Mouse (Mus musculus): ENCODE measurements around the gene Kcmf1. TPM values are rescaled to one million over a fixed set of nuclear protein-coding genes. Genes with fewer than 3 reads are reported as not detected.

The Kcmf1 gene
- polyA plus RNA-seq, 1 experiment = 110 TPM

DNA sequence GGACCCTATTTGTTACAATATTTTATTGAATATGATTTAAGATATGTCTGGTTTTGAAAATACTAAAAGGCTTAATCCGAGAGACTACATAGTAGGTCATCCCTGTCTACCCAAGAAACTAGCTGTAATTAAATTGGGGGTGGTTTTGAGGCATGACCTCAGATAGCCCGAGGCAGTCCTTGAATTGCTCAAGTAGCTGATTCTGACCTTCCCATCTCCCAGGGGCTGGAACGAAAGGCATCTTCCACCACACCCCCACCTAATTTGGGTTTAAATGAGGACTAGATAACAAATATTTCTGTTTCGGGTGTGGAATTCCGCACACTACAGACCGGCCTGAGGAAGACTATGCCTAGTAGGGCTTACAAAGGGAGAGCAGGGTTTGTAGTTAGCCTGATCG lies 1.2 kb upstream of the Kcmf1 start:
- peak overlapping the region; percentile 88 for H3ac ChIP-seq (ENCODE audit: control insufficient read depth, insufficient read length)
- H3K4me2 ChIP-seq (ENCODE audit: low read depth) = peak overlapping the region; percentile 71
- peak overlapping the region; percentile 32 for H3K4me3 ChIP-seq
- TF ChIP-seq MYOD1 (IDR thresholded peaks at IDR 0.05; ENCODE audit: control insufficient read depth in 1 of 3, insufficient read length in 2 of 3, low read depth in 2 of 3) (no peak), REST (IDR thresholded peaks at IDR 0.05; ENCODE audit: insufficient read depth, insufficient read length) (no peak), MYOG (IDR thresholded peaks at IDR 0.05; ENCODE audit: control insufficient read depth in 1 of 3, insufficient read depth in 1 of 3, insufficient read length in 2 of 3, low read depth in 2 of 3) (no peak), E2F4 (IDR thresholded peaks at IDR 0.05; ENCODE audit: insufficient read depth) (no peak), USF1 (IDR thresholded peaks at IDR 0.05; ENCODE audit: low read depth) (no peak), CEBPB (IDR thresholded peaks at IDR 0.05; ENCODE audit: insufficient read depth, poor library complexity, severe bottlenecking) (no peak), TCF12 (IDR thresholded peaks at IDR 0.05; ENCODE audit: insufficient read depth, poor library complexity, severe bottlenecking) (no peak), POLR2AphosphoS2 (IDR thresholded peaks at IDR 0.05; ENCODE audit: insufficient read length, low read depth) (no peak), MAX (IDR thresholded peaks at IDR 0.05; ENCODE audit: low read depth) (no peak), TCF3 (IDR thresholded peaks at IDR 0.05; ENCODE audit: insufficient read length, low read depth) (no peak), SRF (IDR thresholded peaks at IDR 0.05; ENCODE audit: control insufficient read depth, insufficient read length, low read depth) (no peak), POLR2A (IDR thresholded peaks at IDR 0.05; ENCODE audit: insufficient read length, low read depth) (no peak)
- H3K27me3 ChIP-seq (ENCODE audit: control insufficient read depth, insufficient read depth, insufficient read length) = no peaks in the 10 kb centered on the region
- no peaks in the 10 kb centered on the region for H3K36me3 ChIP-seq (ENCODE audit: control insufficient read depth, insufficient read depth)
- peaks cover 28% of the 10 kb centered on the region for H3K79me2 ChIP-seq (ENCODE audit: control insufficient read depth, insufficient read depth)

DNA sequence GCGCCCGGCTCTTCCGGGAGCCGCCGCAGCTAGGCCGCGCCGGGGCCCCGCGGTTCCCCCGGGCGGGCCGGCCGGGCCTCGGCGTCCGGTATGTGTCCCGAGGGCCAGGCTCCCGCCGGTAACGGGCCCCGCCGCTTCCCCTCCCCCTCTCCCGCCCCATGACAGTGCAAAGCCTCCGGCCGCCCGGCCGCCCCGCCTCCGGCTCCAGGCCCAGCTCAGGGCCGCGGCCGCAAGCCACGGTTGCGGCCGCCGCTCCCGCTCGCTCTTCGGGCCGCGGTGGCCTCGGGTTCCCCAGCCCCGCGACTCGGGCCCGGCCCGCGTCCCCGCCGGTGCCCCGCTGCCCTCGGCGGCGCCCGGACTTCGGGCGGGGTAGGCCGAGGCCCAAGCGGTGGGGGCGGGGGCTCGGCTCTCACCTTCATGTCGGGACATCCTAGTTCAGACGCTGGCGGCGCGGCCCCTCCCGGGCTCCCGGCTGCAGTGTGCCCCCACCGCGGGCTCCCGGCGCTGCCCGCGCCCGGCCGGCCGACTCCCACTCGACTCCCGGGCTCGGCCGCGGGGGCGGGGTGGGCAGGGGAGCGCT lies 488 bp downstream of the Kcmf1 start:
- H3ac ChIP-seq (ENCODE audit: control insufficient read depth, insufficient read length) = peak overlapping the region; percentile 88
- no peaks in the 10 kb centered on the region for H3K36me3 ChIP-seq (ENCODE audit: control insufficient read depth, insufficient read depth)
- no peak overlapping the region for H3K4me2 ChIP-seq (ENCODE audit: low read depth)
- peak overlapping the region; percentile 49 for H3K4me3 ChIP-seq
- peak; percentile 34 for TF ChIP-seq POLR2A (IDR thresholded peaks at IDR 0.05; ENCODE audit: insufficient read length, low read depth)
- no peak for TF ChIP-seq SRF (IDR thresholded peaks at IDR 0.05; ENCODE audit: control insufficient read depth, insufficient read length, low read depth)
- H3K27me3 ChIP-seq (ENCODE audit: control insufficient read depth, insufficient read depth, insufficient read length) = no peaks in the 10 kb centered on the region
- peaks cover 45% of the 10 kb centered on the region for H3K79me2 ChIP-seq (ENCODE audit: control insufficient read depth, insufficient read depth)

DNA sequence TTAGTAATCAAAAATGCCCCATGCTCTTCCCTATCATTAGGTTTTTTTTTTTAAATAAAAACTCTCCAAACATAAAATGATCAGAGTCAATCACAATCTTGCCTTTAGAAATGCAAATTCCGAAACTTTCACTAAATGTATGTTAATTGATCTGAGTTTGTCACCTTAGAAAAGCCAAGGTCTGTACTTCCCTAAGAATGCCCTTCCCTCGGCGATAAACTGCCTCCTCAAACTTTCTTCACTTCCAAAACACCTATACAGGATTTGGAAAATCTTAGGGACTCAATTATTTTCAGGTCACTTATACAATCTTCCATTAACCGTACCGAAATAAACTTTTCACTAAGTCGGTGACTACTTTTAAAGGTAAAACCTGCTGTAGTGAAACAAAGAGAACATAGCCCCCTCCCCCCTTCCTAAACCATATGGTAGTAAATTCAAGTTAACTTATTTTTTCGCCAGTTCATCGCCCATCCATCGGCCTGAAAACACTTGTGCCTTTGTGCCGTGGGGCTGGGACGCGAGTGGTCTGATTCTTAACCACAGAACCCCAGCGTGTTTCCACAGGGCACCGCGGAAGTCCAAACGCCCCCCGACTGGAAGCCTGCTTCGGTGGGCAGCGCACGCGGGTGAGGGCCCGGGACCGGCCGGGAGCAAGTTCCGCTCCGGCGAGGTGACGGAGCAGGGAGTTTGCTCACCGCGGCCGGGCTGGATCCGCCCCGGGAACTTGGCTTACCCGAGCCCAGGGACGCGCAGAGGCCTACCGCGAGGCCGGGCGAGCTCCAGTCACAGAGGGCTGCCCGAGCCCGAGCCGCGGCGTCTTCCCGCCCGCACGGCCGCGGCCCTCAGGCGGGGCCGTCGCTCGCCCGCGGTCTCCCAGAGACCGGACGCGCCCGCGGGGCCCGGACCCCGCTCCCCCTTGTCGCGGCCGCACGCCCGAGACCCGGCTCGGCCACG lies 1.3 kb downstream of the Kcmf1 start:
- Histone ChIP-seq H3K4me2 (ENCODE audit: low read depth) (peak overlapping the region; percentile 79), H3K36me3 (ENCODE audit: control insufficient read depth, insufficient read depth) (peaks cover 5% of the 10 kb centered on the region), H3K27me3 (ENCODE audit: control insufficient read depth, insufficient read depth, insufficient read length) (no peaks in the 10 kb centered on the region), H3ac (ENCODE audit: control insufficient read depth, insufficient read length) (peak overlapping the region; percentile 88), H3K79me2 (ENCODE audit: control insufficient read depth, insufficient read depth) (peaks cover 52% of the 10 kb centered on the region), H3K4me3 (peak overlapping the region; percentile 49)
- TF ChIP-seq MYOG (IDR thresholded peaks at IDR 0.05; ENCODE audit: control insufficient read depth in 1 of 3, insufficient read depth in 1 of 3, insufficient read length in 2 of 3, low read depth in 2 of 3) = peak in 1 of 3 experiments; percentile 2
- TF ChIP-seq TCF12 (IDR thresholded peaks at IDR 0.05; ENCODE audit: insufficient read depth, poor library complexity, severe bottlenecking) = no peak
- peak; percentile 14 for TF ChIP-seq POLR2A (IDR thresholded peaks at IDR 0.05; ENCODE audit: insufficient read length, low read depth)

DNA sequence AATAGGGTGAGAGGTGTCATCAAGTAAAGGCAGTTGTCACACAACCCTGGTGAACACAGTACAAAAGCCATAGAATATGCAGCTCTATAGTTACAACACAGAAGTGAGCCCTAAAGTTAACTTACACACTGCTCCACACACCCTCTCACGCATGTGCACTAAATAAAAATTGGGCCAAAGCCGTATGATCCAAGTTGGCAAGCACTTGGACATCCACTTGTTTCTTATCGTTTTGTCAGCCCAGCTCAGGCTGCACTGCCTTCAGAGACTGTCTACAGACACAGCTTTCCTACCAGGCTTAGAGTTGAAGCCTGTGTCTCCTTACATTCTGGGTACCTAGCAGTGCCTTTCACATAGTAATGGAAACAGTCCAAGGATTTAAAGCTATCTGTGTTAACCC lies 4.8 kb downstream of the Kcmf1 start:
- Histone ChIP-seq H3K27me3 (ENCODE audit: control insufficient read depth, insufficient read depth, insufficient read length) (no peaks in the 10 kb centered on the region), H3K4me3 (no peak overlapping the region), H3K79me2 (ENCODE audit: control insufficient read depth, insufficient read depth) (peaks cover 87% of the 10 kb centered on the region), H3K36me3 (ENCODE audit: control insufficient read depth, insufficient read depth) (peaks cover 6% of the 10 kb centered on the region), H3ac (ENCODE audit: control insufficient read depth, insufficient read length) (no peak overlapping the region), H3K4me2 (ENCODE audit: low read depth) (no peak overlapping the region)
- no peak for TF ChIP-seq MAX (IDR thresholded peaks at IDR 0.05; ENCODE audit: low read depth)
- no peak for TF ChIP-seq MYOG (IDR thresholded peaks at IDR 0.05; ENCODE audit: control insufficient read depth in 1 of 3, insufficient read depth in 1 of 3, insufficient read length in 2 of 3, low read depth in 2 of 3)
- TF ChIP-seq SRF (IDR thresholded peaks at IDR 0.05; ENCODE audit: control insufficient read depth, insufficient read length, low read depth) = no peak
- TF ChIP-seq TCF3 (IDR thresholded peaks at IDR 0.05; ENCODE audit: insufficient read length, low read depth) = no peak
- no peak for TF ChIP-seq CEBPB (IDR thresholded peaks at IDR 0.05; ENCODE audit: insufficient read depth, poor library complexity, severe bottlenecking)
- TF ChIP-seq MYOD1 (IDR thresholded peaks at IDR 0.05; ENCODE audit: control insufficient read depth in 1 of 3, insufficient read length in 2 of 3, low read depth in 2 of 3) = no peak

DNA sequence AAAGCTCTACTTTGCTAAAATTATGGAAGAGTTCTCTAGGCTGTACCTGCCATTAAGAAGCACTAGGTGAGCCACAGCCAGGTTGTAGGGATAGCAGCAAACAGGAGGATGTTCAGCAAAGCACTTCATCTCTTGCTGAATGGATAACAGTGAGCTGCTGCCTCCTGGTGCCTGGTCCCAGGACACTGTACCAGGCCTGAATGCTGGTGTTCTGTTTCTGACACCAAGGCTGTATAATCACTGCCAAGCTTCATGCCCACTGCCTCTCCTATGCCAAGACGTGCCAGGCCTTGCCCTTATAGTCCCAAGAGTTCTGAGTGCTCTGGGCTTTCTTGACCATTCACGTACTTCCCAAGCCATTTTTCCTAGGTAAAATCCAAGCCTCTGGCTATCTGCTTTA lies 8.5 kb downstream of the Kcmf1 start:
- Histone ChIP-seq H3K36me3 (ENCODE audit: control insufficient read depth, insufficient read depth) (peaks cover 6% of the 10 kb centered on the region), H3K4me2 (ENCODE audit: low read depth) (no peak overlapping the region), H3K79me2 (ENCODE audit: control insufficient read depth, insufficient read depth) (peaks cover 100% of the 10 kb centered on the region), H3ac (ENCODE audit: control insufficient read depth, insufficient read length) (no peak overlapping the region), H3K27me3 (ENCODE audit: control insufficient read depth, insufficient read depth, insufficient read length) (no peaks in the 10 kb centered on the region), H3K4me3 (no peak overlapping the region)
- TF ChIP-seq TCF3 (IDR thresholded peaks at IDR 0.05; ENCODE audit: insufficient read length, low read depth) (no peak), E2F4 (IDR thresholded peaks at IDR 0.05; ENCODE audit: insufficient read depth) (no peak), POLR2A (IDR thresholded peaks at IDR 0.05; ENCODE audit: insufficient read length, low read depth) (no peak), MAX (IDR thresholded peaks at IDR 0.05; ENCODE audit: low read depth) (no peak), TCF12 (IDR thresholded peaks at IDR 0.05; ENCODE audit: insufficient read depth, poor library complexity, severe bottlenecking) (no peak), USF1 (IDR thresholded peaks at IDR 0.05; ENCODE audit: low read depth) (no peak), MYOD1 (IDR thresholded peaks at IDR 0.05; ENCODE audit: control insufficient read depth in 1 of 3, insufficient read length in 2 of 3, low read depth in 2 of 3) (no peak), REST (IDR thresholded peaks at IDR 0.05; ENCODE audit: insufficient read depth, insufficient read length) (no peak), MYOG (IDR thresholded peaks at IDR 0.05; ENCODE audit: control insufficient read depth in 1 of 3, insufficient read depth in 1 of 3, insufficient read length in 2 of 3, low read depth in 2 of 3) (no peak), POLR2AphosphoS2 (IDR thresholded peaks at IDR 0.05; ENCODE audit: insufficient read length, low read depth) (no peak), CEBPB (IDR thresholded peaks at IDR 0.05; ENCODE audit: insufficient read depth, poor library complexity, severe bottlenecking) (no peak), SRF (IDR thresholded peaks at IDR 0.05; ENCODE audit: control insufficient read depth, insufficient read length, low read depth) (no peak)
